Mouse (Mus musculus): Measurements from ENCODE around the gene Emc10.

DNA sequence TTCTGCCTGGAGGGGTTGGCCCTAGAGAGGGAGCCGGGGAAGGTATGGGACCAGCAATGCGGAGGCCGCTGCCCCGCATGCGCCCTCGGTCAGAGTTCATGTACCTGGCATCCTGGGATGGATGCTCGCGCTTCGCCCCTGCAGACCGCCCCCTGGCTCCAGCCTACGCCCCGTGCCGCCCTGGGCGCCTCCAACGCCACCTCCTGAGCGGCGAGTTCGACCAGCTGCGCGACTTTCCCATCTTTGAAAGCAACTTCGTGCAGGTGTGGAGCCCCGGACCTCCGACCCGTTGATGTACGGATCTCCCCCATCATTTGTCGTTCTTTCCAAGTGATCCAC lies 411 bp upstream of the Emc10 start:
- no peak for TF ChIP-seq CTCF (conservative IDR thresholded peaks at IDR 0.05; ENCODE audit: insufficient read depth, insufficient read length, low read depth, low read length)
- no peak for TF ChIP-seq POLR2A (IDR thresholded peaks at IDR 0.05; ENCODE audit: low read depth, low read length)
